Mouse (Mus musculus): ENCODE measurements around the gene Glrx.

The Glrx gene

GRCm38 (mm10) chr13:75883792-75884191, 44.1 kb downstream of the Glrx start:
- no peak for DNase-seq (ENCODE audit: low spot score in 2 of 2)

DNA sequence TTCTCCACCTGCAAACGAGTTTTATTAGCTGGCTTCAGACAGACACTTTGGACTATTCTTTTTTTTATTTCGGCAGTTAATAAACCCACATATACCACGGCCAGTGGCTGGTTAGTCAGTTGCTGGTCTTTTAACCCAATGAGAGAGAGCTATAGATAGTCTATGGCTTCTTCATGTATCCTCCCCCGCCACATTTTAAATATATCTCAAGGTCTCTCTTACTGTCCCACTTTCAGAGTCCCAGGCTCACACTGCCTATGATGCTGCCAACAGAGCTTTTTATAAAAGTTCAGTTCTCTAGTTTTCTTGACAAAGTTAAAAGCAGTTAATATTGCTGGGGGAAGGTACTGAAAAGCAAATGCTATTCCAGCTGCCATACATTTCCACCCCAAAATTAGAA, 52.2 kb downstream of the Glrx start:
- DNase-seq (ENCODE audit: low spot score in 2 of 2): no peak

DNA sequence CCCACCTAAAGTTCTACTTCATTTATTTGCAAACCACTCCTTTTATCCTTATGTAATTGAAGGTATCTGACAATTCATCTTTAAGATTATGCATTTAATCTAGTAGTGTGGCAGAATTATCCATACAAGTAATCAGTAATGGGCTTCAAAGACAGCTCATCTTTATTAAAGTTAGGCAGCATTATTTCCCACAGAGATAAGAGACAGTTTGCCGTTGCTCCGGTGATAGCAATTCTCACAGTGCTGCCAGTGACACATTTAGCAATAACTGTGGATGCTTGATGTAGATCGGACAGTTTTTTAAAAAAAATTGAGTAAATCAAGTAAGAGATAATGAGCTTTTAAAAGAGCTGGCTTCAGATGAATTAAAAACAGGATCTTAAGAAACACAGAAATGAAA, 52.6 kb downstream of the Glrx start:
- DNase-seq (ENCODE audit: low spot score in 2 of 2): no peak

DNA sequence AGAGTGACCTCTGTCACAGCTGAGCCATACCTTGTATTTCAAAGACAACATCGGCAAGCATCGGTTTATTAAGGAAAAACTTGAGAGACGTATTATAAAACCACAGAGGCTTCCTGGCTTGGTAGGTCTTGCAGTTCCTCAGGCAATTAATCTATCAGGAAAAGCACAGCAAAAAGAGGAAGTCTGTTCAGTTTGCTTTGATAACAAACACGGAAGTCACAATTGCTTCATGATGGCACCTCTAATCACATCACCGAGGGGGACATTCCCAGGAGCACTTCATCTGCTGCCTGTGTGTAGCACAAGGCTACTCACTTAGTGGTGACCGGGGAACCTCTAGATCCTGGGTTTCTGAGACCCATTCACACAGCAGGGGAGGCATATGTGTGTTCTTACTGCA, 53.2 kb downstream of the Glrx start:
- no peak for DNase-seq (ENCODE audit: low spot score in 2 of 2)

All from cerebellum, postnatal 4 days (tissue).